Mouse (Mus musculus): ENCODE results near the gene Wnt2. TPM values are rescaled to one million over a fixed set of nuclear protein-coding genes. Genes with fewer than 3 reads are reported as not detected.

Gene Wnt2
- polyA plus RNA-seq, 2 experiments: 4.3 to 6.8 TPM

DNA sequence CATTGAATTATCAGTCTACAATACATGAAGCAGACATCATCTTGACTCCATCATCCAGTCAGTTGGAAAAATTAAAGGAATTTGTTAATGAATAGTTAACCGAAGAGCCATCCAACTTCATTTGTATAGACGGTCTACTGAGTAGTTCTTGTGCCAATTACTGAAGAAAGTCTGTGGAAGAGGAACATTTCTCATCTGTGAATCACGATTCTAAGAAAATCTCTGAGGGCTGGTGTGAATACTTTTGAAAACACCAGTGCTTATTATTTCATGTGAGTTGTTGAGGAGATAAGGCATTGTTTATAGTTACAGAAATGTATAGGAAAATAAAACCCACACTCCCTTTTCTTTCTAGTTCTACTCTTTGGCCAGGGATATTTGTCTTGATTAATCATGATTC lies 51.5 kb downstream of the Wnt2 start:
- no peaks in the 10 kb centered on the region for H3K9me3 ChIP-seq (ENCODE audit: control insufficient read depth, low read length)
- no peak overlapping the region for H3K9ac ChIP-seq (ENCODE audit: low read depth, low read length, severe bottlenecking)
- no peaks in the 10 kb centered on the region for H3K4me1 ChIP-seq (ENCODE audit: control insufficient read depth, insufficient read depth, low read length)
- ATAC-seq (ENCODE audit: low FRiP score, low read depth) (no peak), DNase-seq (ENCODE audit: low spot score) (no peak)
- no peak overlapping the region for H3K4me3 ChIP-seq (replicated peaks; ENCODE audit: low read length)
- TF ChIP-seq POLR2A (IDR thresholded peaks at IDR 0.05; ENCODE audit: borderline replicate concordance, extremely low read depth, insufficient read depth, insufficient read length): no peak
- H3K27me3 ChIP-seq (ENCODE audit: control insufficient read depth, insufficient read depth, low read length): no peaks in the 10 kb centered on the region
- no peaks in the 10 kb centered on the region for H3K36me3 ChIP-seq (ENCODE audit: control insufficient read depth, insufficient read depth, low read length)
- no peak overlapping the region for H3K4me2 ChIP-seq (replicated peaks; ENCODE audit: low read depth, low read length, severe bottlenecking)
- 88% methylated on average over 3 of the region's 3 CpGs for WGBS
- no peak overlapping the region for H3K27ac ChIP-seq (replicated peaks; ENCODE audit: low read depth, low read length)

DNA sequence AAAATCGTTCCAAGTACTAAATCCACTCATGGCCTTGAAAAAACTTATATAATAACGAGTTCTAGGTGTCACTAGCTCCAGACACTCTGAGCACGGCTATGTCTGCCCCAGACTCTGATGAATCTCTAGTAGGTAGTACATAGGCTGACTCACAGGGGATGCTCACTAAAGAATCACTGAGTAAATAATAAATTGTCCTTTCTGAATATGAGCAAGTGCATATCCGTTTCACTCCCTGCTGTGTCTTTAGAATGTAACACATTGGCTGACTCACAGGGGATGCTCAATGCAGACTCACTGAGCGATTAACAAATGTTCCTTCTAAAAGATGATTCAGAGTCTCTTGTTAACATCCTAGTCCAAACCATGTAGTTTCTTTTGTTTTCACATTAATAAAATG lies 52.1 kb downstream of the Wnt2 start:
- H3K4me2 ChIP-seq (replicated peaks; ENCODE audit: low read depth, low read length, severe bottlenecking): no peak overlapping the region
- no peaks in the 10 kb centered on the region for H3K9me3 ChIP-seq (ENCODE audit: control insufficient read depth, low read length)
- no peaks in the 10 kb centered on the region for H3K36me3 ChIP-seq (ENCODE audit: control insufficient read depth, insufficient read depth, low read length)
- ATAC-seq (ENCODE audit: low FRiP score, low read depth): no peak
- H3K27me3 ChIP-seq (ENCODE audit: control insufficient read depth, insufficient read depth, low read length): no peaks in the 10 kb centered on the region
- DNase-seq (ENCODE audit: low spot score): no peak
- no peak overlapping the region for H3K4me3 ChIP-seq (replicated peaks; ENCODE audit: low read length)
- no peak for TF ChIP-seq POLR2A (IDR thresholded peaks at IDR 0.05; ENCODE audit: borderline replicate concordance, extremely low read depth, insufficient read depth, insufficient read length)
- 71% methylated on average over 5 of the region's 5 CpGs for WGBS
- H3K4me1 ChIP-seq (ENCODE audit: control insufficient read depth, insufficient read depth, low read length): no peaks in the 10 kb centered on the region
- no peak overlapping the region for H3K27ac ChIP-seq (replicated peaks; ENCODE audit: low read depth, low read length)
- no peak overlapping the region for H3K9ac ChIP-seq (ENCODE audit: low read depth, low read length, severe bottlenecking)

DNA sequence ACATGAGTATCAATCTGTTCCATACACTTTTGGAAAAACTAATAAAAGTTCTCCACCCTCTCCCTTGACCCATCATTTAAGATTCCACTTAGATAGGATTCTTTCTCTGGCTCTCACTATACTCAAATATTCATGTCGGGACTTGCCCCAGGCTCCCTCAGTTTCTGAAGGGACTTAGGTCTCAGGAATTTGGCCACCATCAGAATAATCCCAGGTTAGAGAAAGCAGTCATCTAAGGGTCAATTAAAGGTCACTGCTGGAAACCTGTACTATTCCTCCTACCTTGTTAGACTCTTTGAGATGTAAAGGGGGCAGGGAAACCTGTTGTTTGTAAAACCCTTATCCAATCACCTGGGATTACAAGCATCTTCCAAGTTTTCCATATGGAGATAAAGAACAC lies 53.2 kb downstream of the Wnt2 start:
- no peak overlapping the region for H3K4me3 ChIP-seq (replicated peaks; ENCODE audit: low read length)
- no peak overlapping the region for H3K9ac ChIP-seq (ENCODE audit: low read depth, low read length, severe bottlenecking)
- 54% methylated on average over 1 of the region's 1 CpGs for WGBS
- DNase-seq (ENCODE audit: low spot score) (no peak), ATAC-seq (ENCODE audit: low FRiP score, low read depth) (no peak)
- no peak overlapping the region for H3K4me2 ChIP-seq (replicated peaks; ENCODE audit: low read depth, low read length, severe bottlenecking)
- no peaks in the 10 kb centered on the region for H3K27me3 ChIP-seq (ENCODE audit: control insufficient read depth, insufficient read depth, low read length)
- H3K27ac ChIP-seq (replicated peaks; ENCODE audit: low read depth, low read length): no peak overlapping the region
- no peaks in the 10 kb centered on the region for H3K36me3 ChIP-seq (ENCODE audit: control insufficient read depth, insufficient read depth, low read length)
- H3K9me3 ChIP-seq (ENCODE audit: control insufficient read depth, low read length): no peaks in the 10 kb centered on the region
- no peak for TF ChIP-seq POLR2A (IDR thresholded peaks at IDR 0.05; ENCODE audit: borderline replicate concordance, extremely low read depth, insufficient read depth, insufficient read length)
- H3K4me1 ChIP-seq (ENCODE audit: control insufficient read depth, insufficient read depth, low read length): no peaks in the 10 kb centered on the region

DNA sequence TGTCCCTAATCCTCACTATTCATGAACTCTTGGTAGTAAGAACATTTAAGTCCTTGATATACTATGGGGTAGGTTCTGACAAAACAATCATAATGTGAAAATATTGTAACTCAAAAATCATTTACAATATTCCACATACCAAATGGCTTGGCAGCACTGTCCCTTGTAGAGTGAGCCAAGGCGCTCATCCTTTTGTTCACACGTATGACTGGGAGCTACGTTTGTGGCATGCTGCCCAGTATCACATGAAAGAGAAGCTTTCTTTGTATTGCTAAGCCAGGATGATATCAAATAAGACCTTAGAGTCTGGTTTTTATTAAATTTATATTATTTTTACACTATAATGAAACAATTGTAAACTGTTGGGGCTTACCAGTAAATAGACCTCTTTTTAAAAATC lies 56.0 kb downstream of the Wnt2 start:
- no peak overlapping the region for H3K4me3 ChIP-seq (replicated peaks; ENCODE audit: low read length)
- WGBS: 75% methylated on average over 3 of the region's 3 CpGs
- H3K27ac ChIP-seq (replicated peaks; ENCODE audit: low read depth, low read length): no peak overlapping the region
- no peaks in the 10 kb centered on the region for H3K27me3 ChIP-seq (ENCODE audit: control insufficient read depth, insufficient read depth, low read length)
- no peaks in the 10 kb centered on the region for H3K9me3 ChIP-seq (ENCODE audit: control insufficient read depth, low read length)
- no peaks in the 10 kb centered on the region for H3K4me1 ChIP-seq (ENCODE audit: control insufficient read depth, insufficient read depth, low read length)
- no peak for ATAC-seq (ENCODE audit: low FRiP score, low read depth)
- no peak overlapping the region for H3K9ac ChIP-seq (ENCODE audit: low read depth, low read length, severe bottlenecking)
- no peaks in the 10 kb centered on the region for H3K36me3 ChIP-seq (ENCODE audit: control insufficient read depth, insufficient read depth, low read length)
- no peak for DNase-seq (ENCODE audit: low spot score)
- no peak overlapping the region for H3K4me2 ChIP-seq (replicated peaks; ENCODE audit: low read depth, low read length, severe bottlenecking)
- no peak for TF ChIP-seq POLR2A (IDR thresholded peaks at IDR 0.05; ENCODE audit: borderline replicate concordance, extremely low read depth, insufficient read depth, insufficient read length)

DNA sequence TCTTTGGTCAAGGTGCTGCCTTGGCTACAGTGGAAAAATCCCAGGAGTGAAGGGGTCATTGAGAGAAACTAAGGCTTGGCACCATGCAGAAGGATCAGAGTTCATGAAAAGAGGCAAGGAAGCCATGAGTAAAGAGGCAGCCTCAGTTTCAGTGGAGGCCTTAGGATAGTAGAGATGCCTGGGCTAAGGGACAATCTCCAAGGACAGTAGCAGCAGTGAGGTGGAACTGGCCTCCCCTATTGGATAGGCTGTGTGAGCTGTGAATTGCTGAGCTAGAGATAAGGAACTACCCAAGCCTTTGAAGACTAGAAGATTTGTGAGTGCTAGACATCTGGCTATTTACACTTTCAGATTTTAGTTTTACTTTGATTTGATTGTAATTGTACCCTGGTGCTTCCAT lies 59.0 kb downstream of the Wnt2 start:
- Histone ChIP-seq H3K4me3 (replicated peaks; ENCODE audit: low read length) (no peak overlapping the region), H3K36me3 (ENCODE audit: control insufficient read depth, insufficient read depth, low read length) (no peaks in the 10 kb centered on the region), H3K27ac (replicated peaks; ENCODE audit: low read depth, low read length) (no peak overlapping the region), H3K9me3 (ENCODE audit: control insufficient read depth, low read length) (no peaks in the 10 kb centered on the region), H3K9ac (ENCODE audit: low read depth, low read length, severe bottlenecking) (no peak overlapping the region), H3K4me1 (ENCODE audit: control insufficient read depth, insufficient read depth, low read length) (no peaks in the 10 kb centered on the region), H3K4me2 (replicated peaks; ENCODE audit: low read depth, low read length, severe bottlenecking) (no peak overlapping the region), H3K27me3 (ENCODE audit: control insufficient read depth, insufficient read depth, low read length) (no peaks in the 10 kb centered on the region)
- TF ChIP-seq POLR2A (IDR thresholded peaks at IDR 0.05; ENCODE audit: borderline replicate concordance, extremely low read depth, insufficient read depth, insufficient read length): no peak
- DNase-seq (ENCODE audit: low spot score) (no peak), ATAC-seq (ENCODE audit: low FRiP score, low read depth) (no peak)

DNA sequence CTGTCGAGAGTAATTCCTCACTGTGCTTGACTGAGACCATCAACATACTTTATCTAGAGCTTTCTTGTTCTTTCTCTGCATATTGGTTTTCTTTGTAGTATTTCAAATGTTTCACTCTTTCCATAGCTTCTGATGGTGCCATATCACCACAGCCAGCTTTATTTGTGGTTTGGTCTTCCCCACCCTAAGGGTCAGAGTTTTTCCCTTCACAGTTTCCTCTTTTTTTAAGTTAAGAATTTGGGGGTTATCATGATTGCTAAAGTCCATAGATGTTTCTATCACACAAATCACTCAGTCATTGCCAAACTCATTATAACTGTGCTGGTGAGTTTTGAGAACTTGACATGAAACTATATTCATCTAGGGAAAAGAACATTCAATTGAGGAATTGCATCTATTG lies 60.6 kb downstream of the Wnt2 start:
- Histone ChIP-seq H3K4me1 (ENCODE audit: control insufficient read depth, insufficient read depth, low read length) (no peaks in the 10 kb centered on the region), H3K4me2 (replicated peaks; ENCODE audit: low read depth, low read length, severe bottlenecking) (no peak overlapping the region), H3K27me3 (ENCODE audit: control insufficient read depth, insufficient read depth, low read length) (no peaks in the 10 kb centered on the region), H3K36me3 (ENCODE audit: control insufficient read depth, insufficient read depth, low read length) (no peaks in the 10 kb centered on the region), H3K4me3 (replicated peaks; ENCODE audit: low read length) (no peak overlapping the region), H3K9ac (ENCODE audit: low read depth, low read length, severe bottlenecking) (no peak overlapping the region), H3K27ac (replicated peaks; ENCODE audit: low read depth, low read length) (no peak overlapping the region), H3K9me3 (ENCODE audit: control insufficient read depth, low read length) (no peaks in the 10 kb centered on the region)
- WGBS: 70% methylated on average over 1 of the region's 1 CpGs
- TF ChIP-seq POLR2A (IDR thresholded peaks at IDR 0.05; ENCODE audit: borderline replicate concordance, extremely low read depth, insufficient read depth, insufficient read length): no peak
- DNase-seq (ENCODE audit: low spot score) (no peak), ATAC-seq (ENCODE audit: low FRiP score, low read depth) (no peak)

All from limb, embryonic 14.5 days (tissue).